Mouse (Mus musculus): ENCODE data around the gene Ripply1.
"Not testable (repeated sequence)": the region's sequence is repeated elsewhere in the genome, so short reads cannot be mapped to it uniquely, and the experiment has no call there.

The Ripply1 gene

GRCm38 (mm10) chrX:139779401-139779800 lies 2.8 kb downstream of the Ripply1 start:
- DNase-seq: no peak

GRCm38 (mm10) chrX:139778886-139779285 lies 3.3 kb downstream of the Ripply1 start:
- no peak for DNase-seq

- no peak for DNase-seq
Measured at GRCm38 (mm10) chrX:139777357-139777756, 4.8 kb downstream of the Ripply1 start.

GRCm38 (mm10) chrX:139775084-139775612 lies 7.0 kb downstream of the Ripply1 start:
- DNase-seq: no peak

- peak in 1 of 2 experiments; percentile 40 for DNase-seq
Measured at GRCm38 (mm10) chrX:139774309-139775083, 7.7 kb downstream of the Ripply1 start.

- no peak for DNase-seq
Measured at GRCm38 (mm10) chrX:139769975-139770637, 12.0 kb downstream of the Ripply1 start.

- peak in 1 of 2 experiments; percentile 28 for DNase-seq
Measured at GRCm38 (mm10) chrX:139762546-139762945, 19.6 kb downstream of the Ripply1 start.

- DNase-seq: not testable (repeated sequence)
Measured at GRCm38 (mm10) chrX:139758634-139759033, 23.5 kb downstream of the Ripply1 start.

GRCm38 (mm10) chrX:139751855-139752254 lies 30.3 kb downstream of the Ripply1 start:
- DNase-seq: peak; percentile 14 to 26

GRCm38 (mm10) chrX:139737066-139737465 lies 45.1 kb downstream of the Ripply1 start:
- no peak for DNase-seq

- DNase-seq: peak; percentile 34 to 44
Measured at GRCm38 (mm10) chrX:139730541-139730940, 51.6 kb downstream of the Ripply1 start.
